In the genomic region with DNA sequence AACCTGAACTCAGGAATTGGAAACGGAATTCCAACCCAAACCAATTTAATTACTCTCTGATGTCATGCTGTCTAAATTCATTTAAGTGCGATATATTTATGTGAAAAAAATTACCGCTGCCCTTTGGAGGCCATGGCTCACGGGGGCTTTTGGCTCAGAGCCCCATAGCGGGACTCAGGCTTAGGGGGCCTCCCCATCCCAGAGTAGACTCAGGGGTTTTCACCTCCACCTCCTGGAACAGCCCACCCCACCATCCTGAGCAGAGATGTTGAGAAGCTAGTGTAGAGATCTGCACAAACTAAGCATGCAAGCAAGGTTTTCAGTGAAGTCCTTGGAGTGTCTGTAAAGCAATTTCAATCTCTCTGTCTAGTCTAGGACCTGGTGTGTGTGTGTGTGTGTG, we compare ENCODE assay signal across 1 mouse cellular context.
TF ChIP-seq lines count a peak whose summit lies in the region.

No protein-coding gene starts in this region.

TF ChIP-seq in MEL, 35 proteins besides CTCF, POLR2A, EP300 and RAD21:
- no peak for TF ChIP-seq JUND (IDR thresholded peaks at IDR 0.05; ENCODE audit: low read depth, low read length)
- no peak for TF ChIP-seq MYC (IDR thresholded peaks at IDR 0.05; ENCODE audit: low read depth, low read length)
- TF ChIP-seq POLR2AphosphoS2 (IDR thresholded peaks at IDR 0.05; ENCODE audit: low read length) = no peak
- no peak for TF ChIP-seq TCF12 (IDR thresholded peaks at IDR 0.05; ENCODE audit: low read depth, low read length)
- no peak for TF ChIP-seq MAX (IDR thresholded peaks at IDR 0.05; ENCODE audit: low read length)
- TF ChIP-seq ZKSCAN1 (IDR thresholded peaks at IDR 0.05; ENCODE audit: low read depth, low read length) = no peak
- TF ChIP-seq MAFK (IDR thresholded peaks at IDR 0.05; ENCODE audit: borderline replicate concordance, low read depth, low read length) = no peak
- TF ChIP-seq BHLHE40 (IDR thresholded peaks at IDR 0.05; ENCODE audit: borderline replicate concordance, low read depth, low read length) = no peak
- no peak for TF ChIP-seq HCFC1 (IDR thresholded peaks at IDR 0.05; ENCODE audit: low read depth, low read length)
- no peak for TF ChIP-seq CHD2 (IDR thresholded peaks at IDR 0.05; ENCODE audit: low read length)
- TF ChIP-seq GATA1 (IDR thresholded peaks at IDR 0.05; ENCODE audit: low read depth, low read length) = no peak
- TF ChIP-seq UBTF (IDR thresholded peaks at IDR 0.05; ENCODE audit: borderline replicate concordance, insufficient read depth, low read depth, low read length) = no peak
TF ChIP-seq in MEL: peak in this region for 0.
